Mouse (Mus musculus): ENCODE results near the gene Kcnrg. TPM values are rescaled to one million over a fixed set of nuclear protein-coding genes. Genes with fewer than 3 reads are reported as not detected.

Gene Kcnrg
- total and polyA plus RNA-seq, 2 experiments from 2014 or later: 2.6 to 4.4 TPM

- Histone ChIP-seq H3K36me3 (ENCODE audit: insufficient read depth) (no peaks in the 10 kb centered on the region), H3K4me2 (ENCODE audit: low read depth) (no peak overlapping the region), H3K9me3 (ENCODE audit: low read length) (no peaks in the 10 kb centered on the region), H3K4me3 (ENCODE audit: low read depth, low read length) (no peak overlapping the region), H3K4me1 (ENCODE audit: insufficient read depth) (no peaks in the 10 kb centered on the region), H3K9ac (no peak overlapping the region), H3K27ac (ENCODE audit: low read depth, low read length) (no peak overlapping the region), H3K27me3 (ENCODE audit: insufficient read depth, low read length) (no peaks in the 10 kb centered on the region)
- DNase-seq (no peak), ATAC-seq (no peak)
- 46% methylated on average over 1 of the region's 1 CpGs for WGBS
- TF ChIP-seq CTCF (IDR thresholded peaks at IDR 0.05; ENCODE audit: low read depth): no peak
Measured at GRCm38 (mm10) chr14:61642668-61643067, 35.4 kb downstream of the Kcnrg start.

DNA sequence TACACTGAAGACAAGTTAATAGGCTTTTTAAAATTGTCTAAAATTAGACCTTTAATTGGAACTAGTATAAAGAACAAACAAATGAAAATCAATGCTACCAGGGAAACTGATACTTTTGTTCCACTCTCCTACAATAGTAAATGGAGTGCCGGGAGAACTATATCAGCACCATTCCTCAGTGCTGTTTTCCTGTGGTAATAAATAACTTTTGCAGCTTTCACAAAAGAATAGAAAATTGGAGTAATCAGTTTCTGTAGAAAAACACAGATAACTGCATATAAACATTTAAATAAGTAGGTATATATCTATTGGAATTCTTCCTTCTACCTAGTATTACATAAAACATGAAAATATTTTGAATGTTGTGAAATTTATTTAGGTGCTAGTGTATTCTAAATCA is 38.3 kb downstream of the Kcnrg start:
- DNase-seq (no peak), ATAC-seq (no peak)
- WGBS: 36% methylated on average over 1 of the region's 1 CpGs
- Histone ChIP-seq H3K27ac (ENCODE audit: low read depth, low read length) (no peak overlapping the region), H3K9ac (no peak overlapping the region), H3K4me1 (ENCODE audit: insufficient read depth) (0 out of 2 replicates have a peak, but pooled peaks cover 3% of the 10 kb centered on the region), H3K4me3 (ENCODE audit: low read depth, low read length) (no peak overlapping the region), H3K4me2 (ENCODE audit: low read depth) (0 out of 2 replicates have a peak overlapping the region, but pooled peaks have one; percentile 17), H3K9me3 (ENCODE audit: low read length) (no peaks in the 10 kb centered on the region), H3K27me3 (ENCODE audit: insufficient read depth, low read length) (no peaks in the 10 kb centered on the region), H3K36me3 (ENCODE audit: insufficient read depth) (no peaks in the 10 kb centered on the region)
- TF ChIP-seq CTCF (IDR thresholded peaks at IDR 0.05; ENCODE audit: low read depth): no peak

- Histone ChIP-seq H3K4me3 (ENCODE audit: low read depth, low read length) (peak overlapping the region; percentile 87), H3K4me1 (ENCODE audit: insufficient read depth) (0 out of 2 replicates have a peak, but pooled peaks cover 3% of the 10 kb centered on the region), H3K36me3 (ENCODE audit: insufficient read depth) (no peaks in the 10 kb centered on the region), H3K9ac (peak overlapping the region; percentile 72), H3K27ac (ENCODE audit: low read depth, low read length) (peak overlapping the region; percentile 90), H3K4me2 (ENCODE audit: low read depth) (peak overlapping the region; percentile 79), H3K27me3 (ENCODE audit: insufficient read depth, low read length) (no peaks in the 10 kb centered on the region), H3K9me3 (ENCODE audit: low read length) (no peaks in the 10 kb centered on the region)
- TF ChIP-seq CTCF (IDR thresholded peaks at IDR 0.05; ENCODE audit: low read depth): 0 out of 2 replicates have a peak, but pooled peaks have one; percentile 1
- peak; percentile 74 for DNase-seq
- WGBS: 1% methylated on average over 24 of the region's 24 CpGs
- ATAC-seq: no peak
Measured at GRCm38 (mm10) chr14:61647182-61647880, 40.1 kb downstream of the Kcnrg start.

DNA sequence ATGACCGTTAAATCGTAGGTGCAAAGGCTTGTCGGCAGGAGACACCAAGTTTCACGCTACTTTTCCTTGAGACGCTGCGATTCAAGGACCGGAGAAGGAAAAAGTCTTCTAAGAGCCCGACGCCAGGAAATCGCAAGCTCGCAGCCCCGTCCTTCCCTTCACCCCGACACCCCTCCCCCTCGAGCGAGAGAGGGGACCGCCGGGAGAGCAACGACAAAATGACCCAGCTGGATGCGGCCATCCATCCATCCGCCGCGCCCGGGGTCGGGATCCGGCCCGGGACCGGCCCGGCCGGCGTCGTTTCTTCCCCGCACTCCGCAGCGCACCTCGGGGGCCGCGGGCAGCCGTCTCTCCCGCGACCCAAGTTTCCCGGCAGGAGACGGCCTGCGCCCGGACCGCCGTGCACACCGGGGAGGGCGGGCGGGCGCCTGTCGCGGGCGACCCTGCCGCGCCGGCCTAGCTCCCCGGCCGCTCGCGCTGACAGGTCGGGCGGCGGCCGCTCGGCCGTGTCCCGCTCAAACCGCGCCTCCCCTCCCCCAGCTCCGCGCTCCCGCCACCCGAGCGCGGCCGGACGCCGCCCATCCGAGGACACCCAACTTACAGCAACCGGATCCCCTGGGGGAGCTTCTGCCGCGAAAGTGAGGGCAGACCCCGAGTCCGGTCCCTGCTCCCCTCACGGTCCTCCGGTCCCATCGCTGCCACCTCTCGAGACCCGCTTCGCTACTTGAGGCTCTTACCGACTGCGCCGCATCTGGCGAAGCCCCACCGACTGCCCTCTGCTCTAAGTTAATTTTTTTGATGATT is 40.8 kb downstream of the Kcnrg start:
- Histone ChIP-seq H3K36me3 (ENCODE audit: insufficient read depth) (no peaks in the 10 kb centered on the region), H3K9ac (peak overlapping the region; percentile 72), H3K27ac (ENCODE audit: low read depth, low read length) (peak overlapping the region; percentile 90), H3K4me1 (ENCODE audit: insufficient read depth) (0 out of 2 replicates have a peak, but pooled peaks cover 3% of the 10 kb centered on the region), H3K27me3 (ENCODE audit: insufficient read depth, low read length) (no peaks in the 10 kb centered on the region), H3K4me2 (ENCODE audit: low read depth) (peak overlapping the region; percentile 79), H3K4me3 (ENCODE audit: low read depth, low read length) (peak overlapping the region; percentile 87), H3K9me3 (ENCODE audit: low read length) (no peaks in the 10 kb centered on the region)
- 0 out of 2 replicates have a peak, but pooled peaks have one; percentile 0 for TF ChIP-seq CTCF (IDR thresholded peaks at IDR 0.05; ENCODE audit: low read depth)
- 1% methylated on average over 81 of the region's 95 CpGs for WGBS
- peak; percentile 42 for ATAC-seq
- peak; percentile 18 for DNase-seq

- H3K27me3 ChIP-seq (ENCODE audit: insufficient read depth, low read length): no peaks in the 10 kb centered on the region
- H3K36me3 ChIP-seq (ENCODE audit: insufficient read depth): no peaks in the 10 kb centered on the region
- WGBS: 3% methylated on average over 62 of the region's 62 CpGs
- peak overlapping the region; percentile 87 for H3K4me3 ChIP-seq (ENCODE audit: low read depth, low read length)
- ATAC-seq (peak; percentile 96), DNase-seq (peak; percentile 99)
- peak overlapping the region; percentile 72 for H3K9ac ChIP-seq
- 0 out of 2 replicates have a peak, but pooled peaks cover 3% of the 10 kb centered on the region for H3K4me1 ChIP-seq (ENCODE audit: insufficient read depth)
- no peak for TF ChIP-seq CTCF (IDR thresholded peaks at IDR 0.05; ENCODE audit: low read depth)
- no peaks in the 10 kb centered on the region for H3K9me3 ChIP-seq (ENCODE audit: low read length)
- peak overlapping the region; percentile 90 for H3K27ac ChIP-seq (ENCODE audit: low read depth, low read length)
- H3K4me2 ChIP-seq (ENCODE audit: low read depth): peak overlapping the region; percentile 79
Measured at GRCm38 (mm10) chr14:61648685-61649504, 41.6 kb downstream of the Kcnrg start.

- no peak overlapping the region for H3K9ac ChIP-seq
- H3K27ac ChIP-seq (ENCODE audit: low read depth, low read length): no peak overlapping the region
- TF ChIP-seq CTCF (IDR thresholded peaks at IDR 0.05; ENCODE audit: low read depth): peak; percentile 76
- ATAC-seq: no peak
- H3K4me1 ChIP-seq (ENCODE audit: insufficient read depth): 0 out of 2 replicates have a peak, but pooled peaks cover 3% of the 10 kb centered on the region
- 36% methylated on average over 9 of the region's 9 CpGs for WGBS
- H3K4me2 ChIP-seq (ENCODE audit: low read depth): no peak overlapping the region
- H3K36me3 ChIP-seq (ENCODE audit: insufficient read depth): no peaks in the 10 kb centered on the region
- H3K9me3 ChIP-seq (ENCODE audit: low read length): no peaks in the 10 kb centered on the region
- H3K27me3 ChIP-seq (ENCODE audit: insufficient read depth, low read length): no peaks in the 10 kb centered on the region
- peak; percentile 82 for DNase-seq
- no peak overlapping the region for H3K4me3 ChIP-seq (ENCODE audit: low read depth, low read length)
Measured at GRCm38 (mm10) chr14:61650291-61650960, 43.2 kb downstream of the Kcnrg start.

Measured in forebrain, postnatal 0 days (tissue).